Mouse (Mus musculus) hindbrain, embryonic 14.5 days (tissue): ENCODE data around the gene Palm2. TPM values are rescaled to one million over a fixed set of nuclear protein-coding genes. Genes with fewer than 3 reads are reported as not detected.

ENCODE experiments used
- ATAC-seq: fragments of 200-750 bp; cut with Nextera tagmentation; 2 replicates; pipeline ENCODE4 v1.8.0; 2017; ENCODE audit warnings: moderate number of reproducible peaks, mild to moderate bottlenecking, moderate TSS enrichment, moderate library complexity; ENCODE audit not compliant: low FRiP score
- DNase-seq: peaks from one replicate; pipeline ENCODE4 v3.0.0-alpha.2; 2015; ENCODE audit warnings: low spot score
- H3K27ac ChIP-seq: fragments of 300-500 bp; sonication (generic); 2 replicates; pipeline ENCODE4 v1.5.1; 2014; ENCODE audit warnings: mild to moderate bottlenecking, moderate library complexity
- H3K27me3 ChIP-seq: fragments of 300-500 bp; sonication (generic); 2 replicates; pipeline ENCODE4 v1.6.1; 2014; ENCODE audit warnings: mild to moderate bottlenecking, low read length, mixed read lengths; ENCODE audit not compliant: control insufficient read depth, insufficient read depth
- H3K36me3 ChIP-seq: fragments of 300-500 bp; sonication (generic); replicated peaks from 2 replicates; pipeline ENCODE4 v1.6.1; 2014; ENCODE audit not compliant: control insufficient read depth, insufficient read depth
- H3K4me1 ChIP-seq: fragments of 300-500 bp; sonication (generic); replicated peaks from 2 replicates; pipeline ENCODE4 v1.6.1; 2014; ENCODE audit warnings: antibody characterized with exemption, low read length, mixed read lengths; ENCODE audit not compliant: control insufficient read depth, insufficient read depth
- H3K4me2 ChIP-seq: fragments of 300-500 bp; sonication (generic); replicated peaks from 2 replicates; pipeline ENCODE4 v1.6.1; 2014; ENCODE audit warnings: mild to moderate bottlenecking, moderate library complexity
- H3K4me3 ChIP-seq: fragments of 300-500 bp; sonication (generic); replicated peaks from 2 replicates; pipeline ENCODE4 v1.5.1; 2014; ENCODE audit warnings: mild to moderate bottlenecking, low read length
- H3K9ac ChIP-seq: fragments of 300-500 bp; sonication (generic); 2 replicates; pipeline ENCODE4 v1.6.1; 2014
- H3K9me3 ChIP-seq: fragments of 300-500 bp; sonication (generic); 2 replicates; pipeline ENCODE4 v1.6.1; 2016; ENCODE audit warnings: low read length; ENCODE audit not compliant: control insufficient read depth
- WGBS: fragments of 180-500 bp; shearing (Covaris S2); extraction: QIAGEN DNeasy Blood & Tissue Kit; methylation state at CpG from one replicate; pipeline ENCODE4 v1.1.7; 2014; 5-methylcytosine and 5-hydroxymethylcytosine counted together
- polyA plus RNA-seq: library from polyadenylated mRNA; unstranded; fragments of >200 nt; fragmentation: Nextera tagmentation; extraction: Ambion mirVana; gene quantifications from 2 replicates; pipeline ENCODE4 v1.2.1, GENCODE M21; 2014

Gene Palm2
- polyA plus RNA-seq, 1 experiment from 2014 or later = 14.3 TPM

GRCm38 (mm10) chr4:57611303-57612077 lies 177.4 kb downstream of the Palm2 start:
- DNase-seq (no peak), ATAC-seq (0 out of 2 replicates have a peak, but pooled peaks have one; percentile 9)
- H3K27me3 ChIP-seq = no peaks in the 10 kb centered on the region
- H3K4me2 ChIP-seq = no peak overlapping the region
- H3K9me3 ChIP-seq = no peaks in the 10 kb centered on the region
- H3K9ac ChIP-seq = no peak overlapping the region
- H3K36me3 ChIP-seq = no peaks in the 10 kb centered on the region
- peaks cover 4% of the 10 kb centered on the region; the same call in 1 of the 2 replicates for H3K4me1 ChIP-seq
- WGBS = 49% methylated on average over 17 of the region's 17 CpGs
- H3K4me3 ChIP-seq = no peak overlapping the region
- no peak overlapping the region for H3K27ac ChIP-seq

- WGBS = 88% methylated on average over 5 of the region's 5 CpGs
- ATAC-seq = no peak
- no peaks in the 10 kb centered on the region for H3K36me3 ChIP-seq
Measured at GRCm38 (mm10) chr4:57612716-57613115, 178.7 kb downstream of the Palm2 start.

DNA sequence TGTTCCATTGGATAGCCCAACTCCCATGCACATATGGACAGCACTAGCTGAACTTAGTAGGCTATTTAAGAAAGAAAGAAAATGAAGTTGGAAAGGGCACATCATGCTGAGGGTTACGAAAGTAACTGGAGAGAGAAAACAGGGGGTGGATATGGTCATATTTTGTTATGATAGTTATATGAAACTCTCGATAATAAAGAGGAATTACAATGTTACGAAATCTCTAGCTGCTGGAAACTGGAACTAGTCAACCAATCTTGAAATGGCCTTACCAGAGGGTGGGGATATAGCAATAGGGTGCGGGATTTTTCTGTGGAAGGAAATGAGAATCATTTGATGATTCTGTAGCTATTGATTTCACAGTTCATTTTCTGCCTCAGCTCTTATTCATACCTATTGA lies 180.6 kb downstream of the Palm2 start:
- DNase-seq (no peak), ATAC-seq (no peak)
- Histone ChIP-seq H3K4me1 (0 out of 2 replicates have a peak, but pooled peaks cover 4% of the 10 kb centered on the region), H3K36me3 (no peaks in the 10 kb centered on the region), H3K4me3 (no peak overlapping the region), H3K9ac (no peak overlapping the region), H3K9me3 (no peaks in the 10 kb centered on the region), H3K27ac (no peak overlapping the region), H3K4me2 (no peak overlapping the region), H3K27me3 (no peaks in the 10 kb centered on the region)
- WGBS = 91% methylated on average over 4 of the region's 4 CpGs

More at GRCm38 (mm10) chr4:57612716-57613115, 178.7 kb downstream of the Palm2 start:
- no peaks in the 10 kb centered on the region for H3K27me3 ChIP-seq
- H3K27ac ChIP-seq = no peak overlapping the region
- H3K4me2 ChIP-seq = no peak overlapping the region
- no peak for DNase-seq
- no peak overlapping the region for H3K4me3 ChIP-seq
- no peaks in the 10 kb centered on the region for H3K9me3 ChIP-seq
- 0 out of 2 replicates have a peak, but pooled peaks cover 4% of the 10 kb centered on the region for H3K4me1 ChIP-seq
- H3K9ac ChIP-seq = no peak overlapping the region

DNA sequence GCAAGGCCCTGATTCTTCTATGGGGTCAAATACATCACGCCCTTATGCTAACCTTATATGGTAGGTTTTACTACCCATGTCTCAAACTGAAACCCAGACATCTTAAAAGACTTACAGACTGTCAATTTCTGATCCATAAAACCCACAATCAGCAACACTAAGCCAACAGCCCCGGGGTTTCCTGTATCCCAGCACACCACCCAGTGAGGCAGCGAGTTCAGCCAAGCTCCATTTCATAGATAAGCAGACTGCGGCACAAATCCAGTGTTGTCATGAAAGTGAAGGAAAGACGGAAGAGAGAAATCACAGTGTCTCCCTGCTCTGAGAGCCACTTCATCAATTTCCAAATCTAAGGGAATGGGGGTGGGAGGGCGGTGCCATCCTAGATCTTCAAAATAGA lies 184.7 kb downstream of the Palm2 start:
- no peaks in the 10 kb centered on the region for H3K27me3 ChIP-seq
- no peak overlapping the region for H3K27ac ChIP-seq
- no peak for ATAC-seq
- H3K4me3 ChIP-seq = no peak overlapping the region
- 87% methylated on average over 6 of the region's 6 CpGs for WGBS
- no peak for DNase-seq
- no peak overlapping the region for H3K4me2 ChIP-seq
- no peak overlapping the region for H3K9ac ChIP-seq
- no peaks in the 10 kb centered on the region for H3K9me3 ChIP-seq
- no peaks in the 10 kb centered on the region for H3K36me3 ChIP-seq
- no peaks in the 10 kb centered on the region for H3K4me1 ChIP-seq

- Histone ChIP-seq H3K27ac (no peak overlapping the region), H3K9me3 (no peaks in the 10 kb centered on the region), H3K36me3 (no peaks in the 10 kb centered on the region), H3K9ac (no peak overlapping the region), H3K4me3 (no peak overlapping the region), H3K27me3 (no peaks in the 10 kb centered on the region), H3K4me1 (no peaks in the 10 kb centered on the region), H3K4me2 (no peak overlapping the region)
- DNase-seq (no peak), ATAC-seq (no peak)
- WGBS = 88% methylated on average over 7 of the region's 7 CpGs
Measured at GRCm38 (mm10) chr4:57622816-57623215, 188.8 kb downstream of the Palm2 start.

DNA sequence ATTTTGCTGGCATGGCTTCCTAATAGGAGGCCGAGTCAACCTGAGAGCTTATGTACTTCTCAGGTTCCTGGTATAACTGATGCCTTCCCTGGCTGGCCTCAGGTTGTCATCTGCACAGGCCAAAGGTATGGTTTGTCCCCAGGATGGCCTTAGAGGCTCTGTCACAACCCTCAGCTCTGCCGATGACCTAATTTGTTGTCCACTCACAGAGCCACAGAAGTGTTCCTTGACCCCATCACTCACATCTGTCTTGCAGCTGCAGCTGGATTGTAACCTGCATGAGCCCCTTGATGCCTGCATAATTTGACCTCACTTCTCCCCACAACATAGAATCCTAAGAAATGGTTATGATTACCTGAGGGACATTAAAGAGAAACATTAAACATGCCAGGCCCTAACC lies 190.8 kb downstream of the Palm2 start:
- ATAC-seq (no peak), DNase-seq (no peak)
- Histone ChIP-seq H3K27ac (no peak overlapping the region), H3K4me3 (no peak overlapping the region), H3K27me3 (no peaks in the 10 kb centered on the region), H3K9me3 (no peaks in the 10 kb centered on the region), H3K4me1 (no peaks in the 10 kb centered on the region), H3K36me3 (no peaks in the 10 kb centered on the region), H3K9ac (no peak overlapping the region), H3K4me2 (no peak overlapping the region)
- WGBS = 94% methylated on average over 2 of the region's 2 CpGs

GRCm38 (mm10) chr4:57625306-57625705 lies 191.3 kb downstream of the Palm2 start:
- no peak overlapping the region for H3K4me2 ChIP-seq
- no peak for ATAC-seq
- WGBS = 97% methylated on average over 1 of the region's 1 CpGs
- H3K4me1 ChIP-seq = no peaks in the 10 kb centered on the region
- H3K27me3 ChIP-seq = no peaks in the 10 kb centered on the region
- no peak overlapping the region for H3K9ac ChIP-seq
- DNase-seq = no peak
- no peak overlapping the region for H3K4me3 ChIP-seq
- H3K27ac ChIP-seq = no peak overlapping the region
- no peaks in the 10 kb centered on the region for H3K9me3 ChIP-seq
- no peaks in the 10 kb centered on the region for H3K36me3 ChIP-seq

GRCm38 (mm10) chr4:57625756-57626155 lies 191.7 kb downstream of the Palm2 start:
- ATAC-seq (no peak), DNase-seq (no peak)
- Histone ChIP-seq H3K4me3 (no peak overlapping the region), H3K4me1 (no peaks in the 10 kb centered on the region), H3K4me2 (no peak overlapping the region), H3K27me3 (no peaks in the 10 kb centered on the region), H3K27ac (no peak overlapping the region), H3K9ac (no peak overlapping the region), H3K36me3 (no peaks in the 10 kb centered on the region), H3K9me3 (no peaks in the 10 kb centered on the region)
- WGBS = 76% methylated on average over 1 of the region's 1 CpGs

GRCm38 (mm10) chr4:57626921-57627320 lies 192.9 kb downstream of the Palm2 start:
- DNase-seq (no peak), ATAC-seq (no peak)
- no peak overlapping the region for H3K4me3 ChIP-seq
- no peaks in the 10 kb centered on the region for H3K36me3 ChIP-seq
- H3K9ac ChIP-seq = no peak overlapping the region
- WGBS = 91% methylated on average over 5 of the region's 5 CpGs
- no peak overlapping the region for H3K27ac ChIP-seq
- no peak overlapping the region for H3K4me2 ChIP-seq
- H3K9me3 ChIP-seq = no peaks in the 10 kb centered on the region
- H3K27me3 ChIP-seq = no peaks in the 10 kb centered on the region
- no peaks in the 10 kb centered on the region for H3K4me1 ChIP-seq
